Mouse (Mus musculus) CH12.LX (cell line): ENCODE data around the gene Apopt1. TPM values are rescaled to one million over a fixed set of nuclear protein-coding genes. Genes with fewer than 3 reads are reported as not detected.
A peak's percentile ranks its signal among the peaks of the same experiment; 100 is the strongest.

Experiments used
- DNase-seq: peaks from one replicate; pipeline ENCODE4 v3.0.0-alpha.2; 2013; ENCODE audit errors: extremely low read depth
- H3K27ac ChIP-seq: 2 replicates; pipeline ENCODE4 v1.5.1; 2012; ENCODE audit warnings: low read depth, mild to moderate bottlenecking, control low read depth, moderate library complexity; ENCODE audit not compliant: insufficient read depth
- H3K27me3 ChIP-seq: replicated peaks from 2 replicates; pipeline ENCODE3; 2012; ENCODE audit warnings: inconsistent platforms
- H3K36me3 ChIP-seq, 2 experiments: replicated peaks in 1 of 2; 2 replicates each; pipeline versions ENCODE3 to v1.6.1; 2012; ENCODE audit warnings: inconsistent platforms in 1 of 2, low read length in 1 of 2, mild to moderate bottlenecking in 1 of 2, mixed read lengths in 1 of 2, moderate library complexity in 1 of 2; ENCODE audit not compliant: control insufficient read depth in 1 of 2, insufficient read depth in 1 of 2
- H3K4me1 ChIP-seq, 2 experiments: 2 replicates each; pipeline ENCODE4 v1.6.1; 2012; ENCODE audit warnings: inconsistent platforms in 1 of 2, moderate library complexity in 1 of 2; ENCODE audit not compliant: insufficient read depth in 2 of 2, control insufficient read depth in 1 of 2
- H3K4me2 ChIP-seq: 2 replicates; pipeline ENCODE4 v1.6.1; 2012; ENCODE audit warnings: low read depth, mild to moderate bottlenecking, control low read depth; ENCODE audit not compliant: poor library complexity, insufficient read depth, severe bottlenecking
- H3K4me3 ChIP-seq, 3 experiments: fragments of 150-350 bp in 1 of 3; sonication (generic) in 1 of 3; replicated peaks in 1 of 3; 2 replicates each; pipeline versions ENCODE3 to v1.5.1; 2011 to 2012; ENCODE audit warnings: low read depth in 2 of 3, low read length in 2 of 3, mild to moderate bottlenecking in 2 of 3, moderate library complexity in 2 of 3, control low read depth in 1 of 3, improper control_type of control experiment in 1 of 3, inconsistent platforms in 1 of 3, mixed read lengths in 1 of 3; ENCODE audit not compliant: poor library complexity in 1 of 3
- H3K79me2 ChIP-seq: replicated peaks from 2 replicates; pipeline ENCODE4 v1.6.1; 2012; ENCODE audit warnings: mild to moderate bottlenecking, moderate library complexity; ENCODE audit not compliant: control insufficient read depth, poor library complexity, insufficient read depth, severe bottlenecking; ENCODE audit errors: extremely low read depth
- H3K9ac ChIP-seq: 2 replicates; pipeline ENCODE4 v1.6.1; 2012; ENCODE audit warnings: low read depth, mild to moderate bottlenecking, control low read depth, moderate library complexity; ENCODE audit not compliant: insufficient read depth
- H3K9me3 ChIP-seq: replicated peaks from 2 replicates; pipeline ENCODE3; 2012; ENCODE audit warnings: low read length, inconsistent platforms, mixed read lengths
- BHLHE40 ChIP-seq: IDR thresholded peaks from 2 replicates; pipeline ENCODE4 v1.6.1; 2011; ENCODE audit warnings: mild to moderate bottlenecking, low read depth, low read length, improper control_type of control experiment
- CHD1 ChIP-seq: IDR thresholded peaks from 2 replicates; pipeline ENCODE4 v1.6.1; 2012; ENCODE audit warnings: low read depth, low read length, improper control_type of control experiment, inconsistent platforms
- CHD2 ChIP-seq: IDR thresholded peaks from 2 replicates; pipeline ENCODE4 v1.6.1; 2011; ENCODE audit warnings: low read length, improper control_type of control experiment
- CTCF ChIP-seq, 2 experiments: IDR thresholded peaks in 1 of 2; conservative IDR thresholded peaks in 1 of 2; 2 replicates each; pipeline ENCODE4 v1.5.1; 2011 to 2012; ENCODE audit warnings: low read depth in 2 of 2, low read length in 2 of 2, improper control_type of control experiment in 1 of 2, inconsistent platforms in 1 of 2, mild to moderate bottlenecking in 1 of 2, moderate library complexity in 1 of 2
- E2F4 ChIP-seq: IDR thresholded peaks from 2 replicates; pipeline ENCODE4 v1.6.1; 2011; ENCODE audit warnings: low read depth, low read length, improper control_type of control experiment; ENCODE audit not compliant: insufficient replicate concordance
- ETS1 ChIP-seq: conservative IDR thresholded peaks from 2 replicates; pipeline ENCODE4 v1.6.1; 2012; ENCODE audit warnings: low read depth, mild to moderate bottlenecking, inconsistent platforms, low read length, improper control_type of control experiment, moderate library complexity
- GABPA ChIP-seq: IDR thresholded peaks from 2 replicates; pipeline ENCODE4 v1.6.1; 2012; ENCODE audit warnings: low read depth, low read length, improper control_type of control experiment, inconsistent platforms; ENCODE audit not compliant: insufficient replicate concordance
- IRF4 ChIP-seq: IDR thresholded peaks from 2 replicates; pipeline ENCODE4 v1.6.1; 2014; ENCODE audit warnings: low read depth, mild to moderate bottlenecking, inconsistent platforms, low read length, improper control_type of control experiment
- JUN ChIP-seq: IDR thresholded peaks from 2 replicates; pipeline ENCODE4 v1.6.1; 2011; ENCODE audit warnings: low read depth, mild to moderate bottlenecking, low read length, improper control_type of control experiment, moderate library complexity; ENCODE audit not compliant: insufficient read depth
- KAT2A ChIP-seq: IDR thresholded peaks from 2 replicates; pipeline ENCODE4 v1.6.1; 2012; ENCODE audit warnings: low read length, improper control_type of control experiment, inconsistent platforms; ENCODE audit not compliant: insufficient replicate concordance
- MAX ChIP-seq: IDR thresholded peaks from 2 replicates; pipeline ENCODE4 v1.6.1; 2011; ENCODE audit warnings: low read length, improper control_type of control experiment
- MXI1 ChIP-seq: IDR thresholded peaks from 2 replicates; pipeline ENCODE4 v1.6.1; 2011; ENCODE audit warnings: mild to moderate bottlenecking, low read depth, low read length, improper control_type of control experiment
- NELFE ChIP-seq: IDR thresholded peaks from 2 replicates; pipeline ENCODE4 v1.6.1; 2011; ENCODE audit warnings: low read depth, low read length, improper control_type of control experiment
- PAX5 ChIP-seq: IDR thresholded peaks from 2 replicates; pipeline ENCODE4 v1.6.1; 2012; ENCODE audit warnings: low read length, inconsistent platforms, mixed read lengths
- POLR2AphosphoS2 ChIP-seq: IDR thresholded peaks from 2 replicates; pipeline ENCODE4 v1.6.1; 2011; ENCODE audit warnings: low read depth, low read length, improper control_type of control experiment
- SIN3A ChIP-seq: IDR thresholded peaks from 2 replicates; pipeline ENCODE4 v1.6.1; 2012; ENCODE audit warnings: low read length, improper control_type of control experiment, inconsistent platforms
- SMC3 ChIP-seq: IDR thresholded peaks from 2 replicates; pipeline ENCODE4 v1.6.1; 2011; ENCODE audit warnings: low read depth, low read length, improper control_type of control experiment
- UBTF ChIP-seq: IDR thresholded peaks from 2 replicates; pipeline ENCODE4 v1.6.1; 2012; ENCODE audit warnings: low read depth, mild to moderate bottlenecking, inconsistent platforms, low read length, improper control_type of control experiment, moderate library complexity
- USF1 ChIP-seq: IDR thresholded peaks from 2 replicates; pipeline ENCODE4 v1.6.1; 2014; ENCODE audit warnings: low read depth, mild to moderate bottlenecking, inconsistent platforms, low read length, improper control_type of control experiment
- USF2 ChIP-seq: conservative IDR thresholded peaks from 2 replicates; pipeline ENCODE4 v1.6.1; 2011; ENCODE audit warnings: low read depth, low read length, improper control_type of control experiment
- ZKSCAN1 ChIP-seq: IDR thresholded peaks from 2 replicates; pipeline ENCODE4 v1.6.1; 2012; ENCODE audit warnings: low read depth, inconsistent platforms, low read length, improper control_type of control experiment, borderline replicate concordance
- ZNF384 ChIP-seq: IDR thresholded peaks from 2 replicates; pipeline ENCODE4 v1.6.1; 2012; ENCODE audit warnings: low read depth, low read length, improper control_type of control experiment, inconsistent platforms
- dilution Hi-C: fragments of 300-500 bp; cut with MboI; formaldehyde crosslinking; loops from 2 replicates; pipeline ENCODE4 v1.14.3; 2020; ENCODE audit warnings: low sequenced_read_pairs; ENCODE audit not compliant: extremely low pct_unique_long_range_greater_than_20kb, extremely low pct_ligation_motif_present
- in situ Hi-C: fragments of 300-500 bp; cut with MboI; formaldehyde crosslinking; loops from 3 replicates; pipeline ENCODE4 v1.14.3; 2019; ENCODE audit warnings: low sequenced_read_pairs, low pct_ligation_motif_present, low pct_unique_long_range_greater_than_20kb, mixed read lengths
- polyA plus RNA-seq: library from polyadenylated mRNA; unstranded; fragments of >175 nt; gene quantifications from 2 replicates; pipeline ENCODE4 v1.2.1, GENCODE M21; 2012; ENCODE audit warnings: low read depth; ENCODE audit not compliant: insufficient read length
- total RNA-seq, 2 experiments: library from RNA; depleted of rRNA; stranded (reverse); fragments of 300-350 nt in 1 of 2; fragments of >200 nt in 1 of 2; gene quantifications; 2 replicates each; pipeline ENCODE4 v1.2.3; 2012 to 2014

Gene Apopt1
- total and polyA plus RNA-seq, 3 experiments = 36.0 to 49.1 (median 43.6) TPM

DNA sequence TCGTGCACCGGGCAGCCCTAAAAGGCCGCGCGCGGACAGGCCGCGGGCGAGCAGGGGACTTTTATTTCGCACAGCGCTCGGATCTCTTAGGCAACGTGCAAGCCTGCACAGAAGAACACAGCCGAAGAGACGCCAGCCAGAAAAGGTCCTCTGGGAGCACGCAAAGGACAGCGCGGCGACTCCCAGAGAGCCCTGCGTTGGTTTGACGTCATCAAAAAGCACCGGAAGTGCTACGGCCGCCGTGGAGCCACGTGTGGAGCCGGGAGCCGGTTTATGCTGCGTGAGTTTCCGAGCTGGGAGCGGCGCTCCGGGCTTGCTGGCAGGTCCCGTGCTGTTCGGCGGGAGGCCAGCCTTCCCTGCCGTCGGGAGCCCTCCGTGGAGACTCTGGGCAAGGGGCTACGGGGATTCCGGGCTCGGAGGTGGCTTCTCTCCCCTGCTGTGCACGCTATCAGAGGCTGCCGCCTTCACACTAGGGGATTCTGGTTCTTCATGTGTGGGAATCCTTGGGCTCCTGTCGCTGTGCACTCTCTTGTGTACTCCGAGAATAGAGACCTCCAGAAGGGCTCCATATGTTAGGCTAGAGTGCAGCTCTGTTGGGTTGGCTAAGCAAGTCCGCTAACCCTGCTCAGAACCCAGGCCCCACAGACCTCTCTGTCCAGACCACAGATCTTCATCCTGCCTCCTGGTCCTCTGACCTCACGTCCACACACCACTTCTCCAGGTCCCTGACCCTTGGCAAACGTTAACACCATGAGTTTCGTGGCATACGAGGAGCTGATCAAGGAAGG is 35.0 kb upstream of the Apopt1 start, which contains the start of gene Trmt61a (continued):
- TF ChIP-seq IRF4 (peak; percentile 42; the same call in 1 of the 2 replicates), POLR2AphosphoS2 (peak; percentile 63; the same call in 1 of the 2 replicates), PAX5 (no peak), ZKSCAN1 (no peak), E2F4 (no peak), CHD2 (no peak), UBTF (no peak), JUN (no peak), USF1 (peak; percentile 52), USF2 (no peak), CTCF (conservative IDR thresholded peaks at IDR 0.05 in 1 of 2, IDR thresholded peaks at IDR 0.05 in 1 of 2; ENCODE audit: low read depth in 2 of 2, low read length in 2 of 2) (no peak), SIN3A (peak; percentile 100), ETS1 (no peak; the same call in 1 of the 2 replicates), KAT2A (peak; percentile 85; the same call in 1 of the 2 replicates)

DNA sequence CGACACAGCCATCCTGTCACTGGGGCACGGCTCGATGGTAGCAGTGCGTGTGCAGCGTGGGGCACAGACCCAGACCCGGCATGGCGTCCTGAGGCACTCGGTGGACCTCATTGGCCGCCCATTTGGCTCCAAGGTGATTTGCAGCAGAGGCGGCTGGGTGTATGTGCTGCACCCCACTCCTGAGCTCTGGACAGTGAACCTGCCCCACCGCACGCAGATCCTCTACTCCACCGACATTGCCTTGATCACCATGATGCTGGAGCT is 34.5 kb upstream of the Apopt1 start:
- Histone ChIP-seq H3K9ac (peak overlapping the region; percentile 44), H3K27ac (peak overlapping the region; percentile 22; the same call in 1 of the 2 replicates), H3K79me2 (peaks cover 21% of the 10 kb centered on the region), H3K4me2 (peak overlapping the region; percentile 65), H3K9me3 (no peaks in the 10 kb centered on the region), H3K27me3 (no peaks in the 10 kb centered on the region), H3K4me1 (peaks cover 23 to 66% of the 10 kb centered on the region in 2 experiments), H3K36me3 (peaks cover 33 to 48% of the 10 kb centered on the region in 2 experiments), H3K4me3 (peak overlapping the region; percentile 87 to 100 (median 97))
- in situ Hi-C loops (loop anchor here (5.0 kb wide), 1 partner anchor 34 kb away; the partner anchor contains the start of genes Apopt1 and Bag5), dilution Hi-C loops (no loop called here)
- TF ChIP-seq CHD1 (no peak), NELFE (no peak), ZNF384 (no peak)
- no peak for DNase-seq

DNA sequence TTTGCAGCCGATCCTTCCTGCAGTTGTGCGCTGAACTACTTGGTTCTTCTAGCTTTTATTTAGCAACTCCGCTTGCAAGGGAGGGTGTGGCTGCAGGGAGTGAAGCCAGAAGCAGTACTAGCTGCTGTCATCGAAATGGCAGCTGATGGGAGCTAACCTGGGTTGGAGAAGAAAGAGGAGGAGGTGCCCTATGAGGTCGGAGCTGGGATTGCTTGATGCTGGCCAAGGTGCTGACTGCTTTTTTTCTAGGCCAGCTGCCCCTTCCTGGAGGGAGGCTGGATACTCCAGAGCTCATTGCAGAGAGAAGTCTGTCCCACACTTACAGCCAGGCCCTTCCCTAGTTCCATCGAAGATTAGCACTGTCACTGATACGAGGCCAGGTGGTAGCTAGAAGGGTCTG is 34.1 kb upstream of the Apopt1 start:
- peaks cover 23 to 66% of the 10 kb centered on the region in 2 experiments for H3K4me1 ChIP-seq
- no peak for DNase-seq
- H3K9me3 ChIP-seq = no peaks in the 10 kb centered on the region
- H3K36me3 ChIP-seq = peaks cover 37 to 52% of the 10 kb centered on the region in 2 experiments
- H3K9ac ChIP-seq = peak overlapping the region; percentile 44
- no peak for TF ChIP-seq ZNF384
- 0 out of 2 replicates have a peak, but pooled peaks have one; percentile 54 for TF ChIP-seq MXI1
- TF ChIP-seq GABPA = no peak
- peak; percentile 80 for TF ChIP-seq SIN3A
- TF ChIP-seq SMC3 = no peak
- no peak for TF ChIP-seq MAX
- no peak for TF ChIP-seq BHLHE40
- H3K4me2 ChIP-seq = peak overlapping the region; percentile 65
- dilution Hi-C loops (no loop called here), in situ Hi-C loops (loop anchor here (5.0 kb wide), 1 partner anchor 33 kb away; the partner anchor contains the start of genes Apopt1 and Bag5)
- H3K4me3 ChIP-seq = peak overlapping the region; percentile 87 to 100 (median 97)
- no peaks in the 10 kb centered on the region for H3K27me3 ChIP-seq
- peaks cover 21% of the 10 kb centered on the region for H3K79me2 ChIP-seq
- H3K27ac ChIP-seq = no peak overlapping the region; the same call in 1 of the 2 replicates
